Mouse (Mus musculus) forebrain, embryonic 11.5 days (tissue): ENCODE measurements at regions not wholly inside any gene's neighbourhood (a gene's known extent, or its start where the extent isn't known, plus 50 kb on each side); places are given as distances from the start of the nearest gene placed in this dataset.

Experiments used
- ATAC-seq: fragments of 200-750 bp; cut with Nextera tagmentation; replicated peaks from 2 replicates; pipeline ENCODE4 v1.8.0; 2017; ENCODE audit warnings: moderate TSS enrichment; ENCODE audit not compliant: low FRiP score
- DNase-seq: peaks from one replicate; pipeline ENCODE4 v3.0.0-alpha.2; 2017; ENCODE audit warnings: low spot score
- H3K27ac ChIP-seq: fragments of 300-500 bp; sonication (generic); 2 replicates; pipeline ENCODE4 v1.5.1; 2014; ENCODE audit warnings: low read depth, low read length
- H3K27me3 ChIP-seq: fragments of 300-500 bp; sonication (generic); 2 replicates; pipeline ENCODE4 v1.6.1; 2014; ENCODE audit warnings: mild to moderate bottlenecking, low read length, mixed read lengths; ENCODE audit not compliant: control insufficient read depth, insufficient read depth
- H3K36me3 ChIP-seq: fragments of 300-500 bp; sonication (generic); 2 replicates; pipeline ENCODE4 v1.6.1; 2014; ENCODE audit warnings: mild to moderate bottlenecking, low read length, moderate library complexity, mixed read lengths; ENCODE audit not compliant: control insufficient read depth, insufficient read depth
- H3K4me1 ChIP-seq: fragments of 300-500 bp; sonication (generic); replicated peaks from 2 replicates; pipeline ENCODE4 v1.6.1; 2014; ENCODE audit warnings: low read length, mixed read lengths; ENCODE audit not compliant: control insufficient read depth, insufficient read depth
- H3K4me2 ChIP-seq: fragments of 300-500 bp; sonication (generic); 2 replicates; pipeline ENCODE4 v1.6.1; 2014; ENCODE audit warnings: low read depth, mild to moderate bottlenecking, low read length, moderate library complexity, mixed read lengths; ENCODE audit not compliant: severe bottlenecking
- H3K4me3 ChIP-seq: fragments of 300-500 bp; sonication (generic); 2 replicates; pipeline ENCODE4 v1.5.1; 2014; ENCODE audit warnings: low read depth, low read length
- H3K9ac ChIP-seq: fragments of 300-500 bp; sonication (generic); 2 replicates; pipeline ENCODE4 v1.6.1; 2014; ENCODE audit warnings: low read length
- H3K9me3 ChIP-seq: fragments of 300-500 bp; sonication (generic); 2 replicates; pipeline ENCODE4 v1.6.1; 2016; ENCODE audit warnings: low read length, mixed read lengths; ENCODE audit not compliant: control insufficient read depth
- WGBS: fragments of 180-500 bp; shearing (Covaris S2); extraction: QIAGEN DNeasy Blood & Tissue Kit; methylation state at CpG from one replicate; pipeline ENCODE4 v1.1.7; 2014; 5-methylcytosine and 5-hydroxymethylcytosine counted together

GRCm38 (mm10) chr3:129437687-129438086 is 94.5 kb upstream of the Elovl6 start:
- H3K4me3 ChIP-seq: no peak overlapping the region
- no peak overlapping the region for H3K4me2 ChIP-seq
- H3K36me3 ChIP-seq: no peaks in the 10 kb centered on the region
- H3K4me1 ChIP-seq: no peaks in the 10 kb centered on the region
- no peak for DNase-seq
- WGBS: 88% methylated on average over 6 of the region's 6 CpGs
- H3K27ac ChIP-seq: no peak overlapping the region
- no peaks in the 10 kb centered on the region for H3K27me3 ChIP-seq
- no peaks in the 10 kb centered on the region for H3K9me3 ChIP-seq
- no peak overlapping the region for H3K9ac ChIP-seq
- ATAC-seq: no peak

- H3K27me3 ChIP-seq: no peaks in the 10 kb centered on the region
- ATAC-seq (no peak), DNase-seq (no peak)
- H3K9me3 ChIP-seq: no peaks in the 10 kb centered on the region
- no peak overlapping the region for H3K4me3 ChIP-seq
- no peak overlapping the region for H3K4me2 ChIP-seq
- no peak overlapping the region for H3K27ac ChIP-seq
- no peaks in the 10 kb centered on the region for H3K36me3 ChIP-seq
- H3K9ac ChIP-seq: no peak overlapping the region
- no peaks in the 10 kb centered on the region for H3K4me1 ChIP-seq
- WGBS: 71% methylated on average over 5 of the region's 5 CpGs
Measured at GRCm38 (mm10) chr3:129442756-129443155, 89.4 kb upstream of the Elovl6 start.

DNA sequence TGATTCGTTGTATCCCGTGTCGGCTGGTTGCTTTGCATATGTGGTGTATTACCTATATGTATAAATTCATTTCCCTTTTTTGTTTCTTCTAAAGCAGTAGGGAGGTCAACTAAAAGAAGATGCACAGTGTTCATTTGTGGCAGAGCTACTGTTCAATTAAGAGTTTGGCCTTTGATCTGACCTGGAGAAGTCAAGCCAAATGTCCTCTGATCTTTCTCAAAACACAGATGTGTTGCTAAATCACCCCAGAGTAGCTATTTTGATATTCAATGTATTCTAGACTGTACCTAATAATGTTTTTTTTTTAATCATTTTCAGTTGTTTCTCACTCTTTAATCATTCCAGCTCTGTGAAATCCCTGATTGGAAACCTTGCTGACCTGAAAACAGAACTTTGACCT is 87.9 kb upstream of the Elovl6 start:
- H3K4me2 ChIP-seq: no peak overlapping the region
- 97% methylated on average over 3 of the region's 3 CpGs for WGBS
- H3K9me3 ChIP-seq: no peaks in the 10 kb centered on the region
- H3K27ac ChIP-seq: no peak overlapping the region
- H3K36me3 ChIP-seq: no peaks in the 10 kb centered on the region
- no peaks in the 10 kb centered on the region for H3K27me3 ChIP-seq
- no peak overlapping the region for H3K4me3 ChIP-seq
- ATAC-seq: no peak
- no peak for DNase-seq
- no peak overlapping the region for H3K9ac ChIP-seq
- no peaks in the 10 kb centered on the region for H3K4me1 ChIP-seq

- no peaks in the 10 kb centered on the region for H3K36me3 ChIP-seq
- WGBS: 89% methylated on average over 6 of the region's 6 CpGs
- H3K4me1 ChIP-seq: no peaks in the 10 kb centered on the region
- no peak overlapping the region for H3K27ac ChIP-seq
- H3K9ac ChIP-seq: no peak overlapping the region
- H3K9me3 ChIP-seq: no peaks in the 10 kb centered on the region
- no peak overlapping the region for H3K4me3 ChIP-seq
- DNase-seq (no peak), ATAC-seq (no peak)
- no peaks in the 10 kb centered on the region for H3K27me3 ChIP-seq
- no peak overlapping the region for H3K4me2 ChIP-seq
Measured at GRCm38 (mm10) chr3:129445961-129446360, 86.2 kb upstream of the Elovl6 start.

DNA sequence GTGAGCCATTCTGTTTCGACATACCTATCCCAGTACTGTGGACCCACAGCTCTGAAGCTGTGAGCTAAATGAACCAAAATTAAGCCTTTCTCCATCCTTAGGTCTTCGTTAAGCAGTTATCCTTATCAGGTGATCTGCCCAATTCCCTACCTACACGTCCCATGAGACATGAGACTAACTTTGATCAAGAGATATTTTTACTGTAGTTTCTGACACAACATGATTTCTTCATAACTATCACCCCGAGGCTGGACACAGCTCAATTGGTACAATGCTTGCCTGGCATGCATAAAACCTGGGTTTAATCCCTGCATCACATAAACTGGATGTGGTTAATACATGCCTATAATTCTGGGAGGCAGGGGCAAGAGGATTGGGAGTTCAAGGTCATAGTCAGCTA is 82.2 kb upstream of the Elovl6 start:
- ATAC-seq: no peak
- H3K9me3 ChIP-seq: no peaks in the 10 kb centered on the region
- 84% methylated on average over 4 of the region's 4 CpGs for WGBS

GRCm38 (mm10) chr3:129450671-129451070 is 81.5 kb upstream of the Elovl6 start:
- WGBS: 83% methylated on average over 5 of the region's 5 CpGs
- no peak overlapping the region for H3K4me2 ChIP-seq

More for the DNA sequence above, 82.2 kb upstream of the Elovl6 start:
- no peaks in the 10 kb centered on the region for H3K4me1 ChIP-seq
- no peak overlapping the region for H3K9ac ChIP-seq
- no peak overlapping the region for H3K4me2 ChIP-seq
- no peaks in the 10 kb centered on the region for H3K36me3 ChIP-seq
- H3K4me3 ChIP-seq: no peak overlapping the region
- H3K27me3 ChIP-seq: no peaks in the 10 kb centered on the region
- H3K27ac ChIP-seq: no peak overlapping the region
- DNase-seq: no peak

GRCm38 (mm10) chr3:129470088-129470487 is 62.1 kb upstream of the Elovl6 start:
- DNase-seq: no peak
- Histone ChIP-seq H3K4me2 (no peak overlapping the region), H3K4me3 (no peak overlapping the region), H3K4me1 (no peaks in the 10 kb centered on the region), H3K27ac (no peak overlapping the region), H3K9ac (no peak overlapping the region), H3K36me3 (no peaks in the 10 kb centered on the region), H3K9me3 (no peaks in the 10 kb centered on the region), H3K27me3 (no peaks in the 10 kb centered on the region)
- 87% methylated on average over 5 of the region's 5 CpGs for WGBS
- no peak for ATAC-seq

More at GRCm38 (mm10) chr3:129450671-129451070, 81.5 kb upstream of the Elovl6 start:
- H3K27me3 ChIP-seq: no peaks in the 10 kb centered on the region
- ATAC-seq (no peak), DNase-seq (no peak)
- H3K9me3 ChIP-seq: no peaks in the 10 kb centered on the region
- no peaks in the 10 kb centered on the region for H3K4me1 ChIP-seq
- H3K36me3 ChIP-seq: no peaks in the 10 kb centered on the region
- H3K9ac ChIP-seq: no peak overlapping the region
- no peak overlapping the region for H3K27ac ChIP-seq
- H3K4me3 ChIP-seq: no peak overlapping the region

- Histone ChIP-seq H3K4me1 (no peaks in the 10 kb centered on the region), H3K9me3 (no peaks in the 10 kb centered on the region), H3K9ac (no peak overlapping the region), H3K4me3 (no peak overlapping the region), H3K27ac (no peak overlapping the region), H3K4me2 (no peak overlapping the region), H3K27me3 (no peaks in the 10 kb centered on the region), H3K36me3 (no peaks in the 10 kb centered on the region)
- WGBS: 86% methylated on average over 1 of the region's 1 CpGs
- DNase-seq (no peak), ATAC-seq (no peak)
Measured at GRCm38 (mm10) chr3:129471332-129471731, 60.8 kb upstream of the Elovl6 start.

- ATAC-seq (no peak), DNase-seq (no peak)
- no peaks in the 10 kb centered on the region for H3K9me3 ChIP-seq
- 92% methylated on average over 10 of the region's 10 CpGs for WGBS
- H3K9ac ChIP-seq: no peak overlapping the region
- no peaks in the 10 kb centered on the region for H3K36me3 ChIP-seq
- no peak overlapping the region for H3K27ac ChIP-seq
- no peaks in the 10 kb centered on the region for H3K4me1 ChIP-seq
- H3K27me3 ChIP-seq: no peaks in the 10 kb centered on the region
- no peak overlapping the region for H3K4me3 ChIP-seq
- no peak overlapping the region for H3K4me2 ChIP-seq
Measured at GRCm38 (mm10) chr3:129472008-129472407, 60.1 kb upstream of the Elovl6 start.
